Mouse (Mus musculus): ENCODE data around the gene Ggnbp2.
A peak's percentile ranks its signal among the peaks of the same experiment; 100 is the strongest.

GRCm38 (mm10) chr11:84818085-84818960, 52.3 kb downstream of the Ggnbp2 start:
- TF ChIP-seq CTCF (conservative IDR thresholded peaks at IDR 0.05; ENCODE audit: insufficient read depth, insufficient read length, low read depth, low read length), result peak; percentile 88
- no peak for TF ChIP-seq POLR2A (IDR thresholded peaks at IDR 0.05; ENCODE audit: low read depth, low read length)

Data from kidney, adult 2 months (tissue).